Mouse (Mus musculus) Patski (cell line): ENCODE data around the gene Tfap4. TPM values are rescaled to one million over a fixed set of nuclear protein-coding genes. Genes with fewer than 3 reads are reported as not detected.
"Not testable (repeated sequence)": the region's sequence is repeated elsewhere in the genome, so short reads cannot be mapped to it uniquely, and the experiment has no call there.

Experiments used
- ATAC-seq: fragments of 100-300 bp; one replicate; pipeline ENCODE4 v1.8.0; 2021
- CTCF ChIA-PET: fragments of 350-600 bp; sonication (Branson Sonifier 250); formaldehyde crosslinking; loops from one replicate; lab custom pipeline; 2022; ENCODE audit warnings: inconsistent platforms; lab: Charles Lee
- POLR2A ChIA-PET: fragments of 350-600 bp; sonication (Branson Sonifier 250); formaldehyde crosslinking; loops from one replicate; lab custom pipeline; 2022; ENCODE audit warnings: antibody characterized with exemption, inconsistent platforms; lab: Charles Lee
- DNase-seq: peaks from one replicate; pipeline ENCODE4 v3.0.0-alpha.2; 2011; ENCODE audit warnings: low read depth, low spot score
- H3K27me3 ChIP-seq: fragments of 371-371 bp; one replicate; pipeline ENCODE4 v1.5.1; 2021
- CTCF ChIP-seq: fragments of 100-300 bp; IDR thresholded peaks from one replicate; pipeline ENCODE4 v1.5.1; 2021
- in situ Hi-C: fragments of 300-500 bp; cut with MboI; formaldehyde crosslinking; loops from 3 replicates; pipeline ENCODE4 v1.11.1; 2018; ENCODE audit warnings: low pct_unique_long_range_greater_than_20kb, mixed read lengths
- polyA plus RNA-seq: library from polyadenylated mRNA; unstranded; gene quantifications from one replicate; pipeline ENCODE4 v1.2.3, GENCODE M21; 2021

Tfap4 gene
- polyA plus RNA-seq, 1 experiment from 2014 or later: 9.8 TPM

GRCm38 (mm10) chr16:4593971-4594813, 34.5 kb upstream of the Tfap4 start, which contains the start of gene Glis2:
TSS of gene Glis2 (plus strand) at chr16:4594713.
- no peaks in the 10 kb centered on the region for H3K27me3 ChIP-seq
- CTCF ChIA-PET: interaction anchor here (1.2 to 6.8 kb wide), 6 partner anchors 9 to 73 kb away, joined by 3 to 94 read pairs (median 4); no protein-coding TSS in a partner anchor
- in situ Hi-C loops: no loop called here
- DNase-seq (no peak), ATAC-seq (peak; percentile 59)
- no peak for TF ChIP-seq CTCF
- POLR2A ChIA-PET: interaction anchor here (1.1 to 5.6 kb wide), 2 partner anchors 9 to 12 kb away, joined by 3 to 34 read pairs; no protein-coding TSS in a partner anchor

GRCm38 (mm10) chr16:4592909-4593875, 33.5 kb upstream of the Tfap4 start:
- no peak for TF ChIP-seq CTCF
- ChIA-PET CTCF (interaction anchor here (0.9 to 6.8 kb wide), 14 partner anchors 8 to 74 kb away, joined by 3 to 94 read pairs (median 4); no protein-coding TSS in a partner anchor), POLR2A (interaction anchor here (1.1 to 5.6 kb wide), 2 partner anchors 10 to 13 kb away, joined by 3 to 34 read pairs; no protein-coding TSS in a partner anchor)
- DNase-seq (no peak), ATAC-seq (no peak)
- no peaks in the 10 kb centered on the region for H3K27me3 ChIP-seq
- in situ Hi-C loops: no loop called here

DNA sequence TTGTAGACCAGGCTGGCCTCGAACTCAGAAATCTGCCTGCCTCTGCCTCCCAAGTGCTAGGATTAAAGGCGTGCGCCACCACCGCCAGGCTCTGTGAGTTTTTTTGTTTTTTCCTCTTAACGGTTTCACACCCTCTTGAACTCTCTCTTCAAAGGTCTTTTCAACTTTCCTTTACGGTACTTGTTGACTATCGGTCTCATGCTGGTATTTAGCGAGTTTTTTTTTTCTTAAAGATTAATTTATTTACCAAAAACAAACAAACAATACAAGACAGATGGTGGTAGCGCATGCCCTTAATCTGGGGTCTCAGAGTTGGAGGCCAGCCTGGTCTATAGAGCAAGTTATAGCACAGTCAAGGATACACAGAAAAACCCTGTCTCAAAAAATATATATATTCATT, 30.6 kb upstream of the Tfap4 start:
- H3K27me3 ChIP-seq: no peaks in the 10 kb centered on the region
- TF ChIP-seq CTCF: no peak
- in situ Hi-C loops: no loop called here
- POLR2A ChIA-PET: no interaction called here
- ATAC-seq (no peak), DNase-seq (no peak)
- CTCF ChIA-PET: interaction anchor here (1.4 kb wide), 1 partner anchor 17 kb away, joined by 4 read pairs; no protein-coding TSS in a partner anchor

GRCm38 (mm10) chr16:4587516-4588210, 28.0 kb upstream of the Tfap4 start:
- POLR2A ChIA-PET: interaction anchor here (0.6 kb wide), 1 partner anchor 18 kb away, joined by 5 read pairs; no protein-coding TSS in a partner anchor
- CTCF ChIA-PET: interaction anchor here (1.0 to 1.4 kb wide), 2 partner anchors 21 to 27 kb away, joined by 3 to 8 read pairs; no protein-coding TSS in a partner anchor
- ATAC-seq: peak; percentile 29
- in situ Hi-C loops: no loop called here
- H3K27me3 ChIP-seq: no peaks in the 10 kb centered on the region
- TF ChIP-seq CTCF: no peak
- DNase-seq: no peak

GRCm38 (mm10) chr16:4586531-4587123, 27.0 kb upstream of the Tfap4 start:
- ChIA-PET CTCF (interaction anchor here (1.0 to 2.2 kb wide), 4 partner anchors 9 to 21 kb away, joined by 3 to 8 read pairs (median 8); no protein-coding TSS in a partner anchor), POLR2A (interaction anchor here (1.2 kb wide), 1 partner anchor 14 kb away, joined by 3 read pairs; no protein-coding TSS in a partner anchor)
- TF ChIP-seq CTCF: no peak
- in situ Hi-C loops: no loop called here
- peak; percentile 84 for DNase-seq
- peak; percentile 96 for ATAC-seq
- H3K27me3 ChIP-seq: no peaks in the 10 kb centered on the region

- H3K27me3 ChIP-seq: no peaks in the 10 kb centered on the region
- ATAC-seq (peak; percentile 17), DNase-seq (no peak)
- TF ChIP-seq CTCF: no peak
- ChIA-PET POLR2A (interaction anchor here (0.6 to 1.2 kb wide), 2 partner anchors 15 to 51 kb away, joined by 3 read pairs; no protein-coding TSS in a partner anchor), CTCF (interaction anchor here (0.7 to 2.2 kb wide), 5 partner anchors 9 to 22 kb away, joined by 3 to 8 read pairs (median 7); no protein-coding TSS in a partner anchor)
- in situ Hi-C loops: no loop called here
These were observed 26.2 kb upstream of the Tfap4 start for GRCm38 (mm10) chr16:4585642-4586530.

DNA sequence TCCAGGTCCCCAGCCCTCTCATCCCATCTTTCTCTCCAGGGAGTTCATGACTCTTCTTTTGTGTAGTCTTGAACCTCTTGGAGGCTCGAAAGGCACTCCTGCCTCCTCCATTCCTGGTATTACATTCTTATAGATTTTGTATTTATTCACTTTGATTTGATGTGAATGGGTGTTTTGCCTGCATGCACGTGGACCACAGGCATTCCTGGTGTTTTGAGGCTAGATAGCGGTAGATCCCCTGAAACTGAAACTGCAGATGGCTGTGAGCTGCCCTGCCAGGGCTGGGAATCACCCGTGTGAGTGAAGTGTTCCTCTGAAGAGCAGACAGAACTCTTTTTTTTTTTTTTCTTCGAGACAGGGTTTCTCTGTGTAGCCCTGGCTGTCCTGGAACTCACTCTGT, 24.8 kb upstream of the Tfap4 start:
- no peak for TF ChIP-seq CTCF
- ChIA-PET CTCF (interaction anchor here (1.3 to 2.2 kb wide), 4 partner anchors 9 to 32 kb away, joined by 3 to 8 read pairs (median 4); no protein-coding TSS in a partner anchor), POLR2A (no interaction called here)
- DNase-seq (no peak), ATAC-seq (no peak)
- no peaks in the 10 kb centered on the region for H3K27me3 ChIP-seq
- in situ Hi-C loops: no loop called here

GRCm38 (mm10) chr16:4583807-4584206, 24.2 kb upstream of the Tfap4 start:
- TF ChIP-seq CTCF: no peak
- ChIA-PET POLR2A (no interaction called here), CTCF (interaction anchor here (1.3 to 2.2 kb wide), 4 partner anchors 9 to 32 kb away, joined by 3 to 13 read pairs (median 4); no protein-coding TSS in a partner anchor)
- no peaks in the 10 kb centered on the region for H3K27me3 ChIP-seq
- ATAC-seq: no peak
- DNase-seq: no peak
- in situ Hi-C loops: no loop called here

DNA sequence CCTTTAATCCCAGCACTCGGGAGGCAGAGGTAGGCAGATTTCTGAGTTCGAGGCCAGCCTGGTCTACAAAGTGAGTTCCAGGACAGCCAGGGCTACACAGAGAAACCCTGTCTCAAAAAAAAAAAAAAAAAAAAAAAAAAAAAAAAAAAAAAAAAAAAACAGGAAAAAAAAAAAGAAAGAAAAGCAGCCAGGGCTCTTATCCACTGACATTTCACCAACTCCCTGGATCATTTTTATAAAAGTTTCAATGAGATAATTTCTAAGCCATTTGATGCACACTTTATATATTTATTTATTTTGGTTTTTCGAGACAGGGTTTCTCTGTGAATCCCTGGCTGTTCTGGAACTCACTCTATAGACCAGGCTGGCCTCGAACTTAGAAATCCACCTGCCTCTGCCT, 21.5 kb upstream of the Tfap4 start:
- ATAC-seq, POLR2A ChIA-PET, in situ Hi-C loops: not testable (repeated sequence)

More for the DNA sequence above, 21.5 kb upstream of the Tfap4 start:
- not testable (repeated sequence) for DNase-seq, H3K27me3 ChIP-seq
- CTCF ChIA-PET: interaction anchor here (1.2 to 1.5 kb wide), 2 partner anchors 12 to 27 kb away, joined by 3 read pairs; no protein-coding TSS in a partner anchor
